Mouse (Mus musculus) mesoderm, embryonic 11.5 days (tissue): ENCODE data around the gene Aanat.

ENCODE experiments used
- DNase-seq: peaks from one replicate; pipeline ENCODE4 v3.0.0-alpha.2; 2012; ENCODE audit warnings: low read depth, low spot score

Aanat gene

GRCm38 (mm10) chr11:116574982-116575381 is 11.2 kb upstream of the Aanat start:
- DNase-seq: no peak

DNA sequence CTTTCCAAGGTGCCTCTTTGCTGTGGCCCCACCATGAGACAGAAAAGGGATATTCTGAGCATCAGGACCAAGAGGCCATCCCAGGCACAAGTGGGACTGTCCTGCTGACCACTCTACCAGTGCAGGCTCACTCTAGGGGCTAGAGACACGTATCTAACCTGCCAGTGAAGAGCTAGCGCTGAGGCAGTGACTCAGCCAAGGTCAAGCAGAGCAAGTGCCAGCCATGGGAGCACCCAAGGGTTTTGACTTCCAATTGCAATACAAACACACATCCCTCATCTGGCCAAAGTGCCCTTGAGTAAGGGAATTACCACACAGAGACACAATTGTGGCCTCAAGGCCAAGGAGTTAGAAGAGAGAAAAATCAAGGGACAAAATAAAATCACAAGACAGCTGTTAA is 10.8 kb upstream of the Aanat start:
- DNase-seq: no peak

GRCm38 (mm10) chr11:116579280-116579679 is 7.0 kb upstream of the Aanat start:
- no peak for DNase-seq

- no peak for DNase-seq
Measured at GRCm38 (mm10) chr11:116580031-116580652, 6.1 kb upstream of the Aanat start.

DNA sequence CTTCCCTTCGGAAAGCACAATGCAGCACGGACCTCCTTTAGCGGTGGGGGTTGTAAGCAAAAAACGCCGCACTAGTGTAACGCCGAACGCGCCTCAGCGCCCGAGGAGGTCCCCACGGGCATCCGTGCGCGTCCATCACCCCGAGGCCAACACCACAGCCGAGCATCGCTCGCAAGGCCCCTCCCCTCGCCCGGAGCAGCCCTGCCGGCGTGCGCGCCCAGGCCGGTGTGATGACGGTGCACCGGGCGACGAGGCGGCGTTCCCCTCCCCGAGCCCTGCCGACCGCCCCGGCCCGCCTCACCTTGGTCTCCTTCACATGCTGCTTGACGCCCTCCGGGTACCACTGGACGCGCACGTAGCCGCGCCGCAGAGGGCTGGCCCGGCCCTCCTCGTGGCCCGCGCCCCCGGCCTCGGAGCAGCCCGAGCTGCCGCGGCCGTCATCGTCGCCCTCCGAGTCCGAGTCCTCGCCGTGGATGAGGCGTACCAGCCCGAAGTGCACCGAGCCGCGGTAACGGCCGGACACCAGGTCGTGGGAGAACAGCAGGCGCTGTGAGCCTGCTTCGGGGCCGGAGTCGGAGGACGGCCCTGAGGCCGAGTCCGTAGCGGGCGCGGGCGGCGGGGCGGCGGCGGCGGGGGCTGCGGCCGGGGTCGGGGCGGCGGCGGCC is 5.4 kb upstream of the Aanat start:
- peak; percentile 64 for DNase-seq

DNA sequence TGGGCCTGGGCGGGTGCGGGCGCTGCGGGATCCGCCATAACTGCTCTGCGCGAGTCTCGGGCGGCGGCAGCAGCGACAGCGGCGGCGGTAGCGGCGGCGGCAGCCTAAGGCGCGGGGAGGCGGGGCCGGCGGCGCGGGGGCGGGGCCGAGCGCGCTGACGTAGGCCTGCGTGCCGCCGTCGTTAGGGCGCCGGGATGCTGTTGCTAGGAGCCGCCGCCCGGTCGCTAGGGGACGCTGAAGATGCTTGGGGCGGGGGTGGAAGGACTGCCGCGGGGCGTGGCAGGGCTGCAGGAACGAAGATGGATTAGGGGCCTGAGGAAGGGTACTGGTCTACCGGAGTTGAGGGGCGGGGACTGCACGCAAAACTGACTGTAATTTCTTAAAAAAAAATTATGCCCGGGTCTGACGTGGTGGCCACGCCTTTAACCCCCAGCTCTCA is 4.8 kb upstream of the Aanat start, which contains the start of gene Ube2o:
Gene Ube2o (minus strand): TSS at position 72 of the 439 bp plus-strand sequence.
- DNase-seq: peak; percentile 90

DNA sequence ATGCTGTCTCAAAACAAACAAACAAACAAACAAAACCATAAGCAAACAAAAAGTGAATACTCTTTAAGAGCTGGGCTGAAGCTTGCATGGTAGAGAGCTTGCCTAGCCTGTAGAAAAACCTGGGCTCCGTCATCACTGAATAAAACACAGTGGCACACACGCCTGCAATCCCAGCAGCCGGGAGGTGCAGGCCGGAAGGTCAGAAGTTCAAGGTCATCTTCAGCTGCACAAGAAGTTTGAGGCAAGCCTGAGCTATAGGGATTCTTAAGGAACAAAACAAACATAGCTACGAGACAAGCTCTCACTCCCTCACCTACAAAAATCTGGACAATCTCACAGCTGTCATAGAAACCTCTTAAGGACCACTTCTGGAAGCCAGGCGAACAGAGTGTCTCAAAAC is 550 bp upstream of the Aanat start:
- DNase-seq: no peak

DNA sequence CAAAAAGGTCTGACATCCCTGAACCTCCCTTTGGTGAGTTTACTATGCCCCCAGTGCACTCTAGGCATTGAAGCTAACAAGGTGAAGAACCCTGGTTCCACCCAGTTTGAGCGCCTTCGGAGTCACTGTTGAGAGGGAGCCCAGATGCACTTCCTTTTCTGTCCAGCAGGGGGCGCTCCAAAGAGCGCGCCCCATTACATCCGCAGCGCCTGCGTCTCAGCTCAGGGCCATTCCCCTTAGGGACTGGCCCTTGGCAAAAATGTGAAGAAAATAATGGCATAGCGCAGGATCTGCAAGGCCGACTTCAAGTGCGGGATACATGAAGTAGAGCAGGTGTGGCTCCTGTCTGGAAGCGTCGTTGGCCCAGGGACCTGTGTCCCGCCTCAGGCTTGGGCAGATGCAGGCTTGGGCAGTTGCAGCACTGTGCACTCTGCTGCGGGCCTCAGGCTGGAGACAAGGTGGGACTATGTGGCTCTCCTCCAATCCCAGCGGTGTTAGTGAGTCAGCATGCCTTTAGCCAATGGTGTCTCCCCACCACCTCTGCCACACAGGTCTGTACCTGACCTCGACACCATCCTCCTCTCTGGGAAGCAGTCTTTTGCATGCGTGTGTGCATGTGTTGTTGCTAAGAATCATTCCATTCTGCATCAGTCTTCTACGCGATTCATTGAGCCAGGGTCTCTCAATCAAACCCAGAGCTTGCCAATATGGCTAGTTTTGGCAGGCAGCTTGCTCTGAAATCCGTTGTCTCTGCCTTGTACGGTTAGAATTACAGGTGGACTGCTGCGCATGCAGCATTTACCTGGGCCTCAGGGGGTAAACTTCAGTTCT is 784 bp downstream of the Aanat start:
- DNase-seq: peak; percentile 84

- DNase-seq: peak; percentile 37
Measured at GRCm38 (mm10) chr11:116589020-116589531, 2.8 kb downstream of the Aanat start.

DNA sequence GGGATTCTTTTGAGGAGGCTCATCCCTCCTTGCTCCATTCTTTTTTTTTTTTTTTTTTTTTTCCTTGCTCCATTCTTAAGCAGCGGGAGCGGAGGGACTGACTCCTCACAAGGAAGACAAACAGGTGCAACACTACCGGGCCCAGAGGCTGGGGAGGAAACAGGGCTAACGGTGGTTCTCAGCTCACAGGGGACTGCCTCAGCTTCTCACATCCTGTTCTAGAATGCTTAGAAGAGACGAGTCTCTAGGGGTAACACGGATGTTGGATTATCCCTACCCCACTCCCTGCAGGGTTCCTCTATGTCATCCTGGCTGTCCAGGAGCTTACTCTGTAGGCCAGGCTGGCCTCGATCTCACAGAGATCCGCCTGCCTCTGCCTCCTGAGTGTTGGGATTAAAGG is 3.3 kb downstream of the Aanat start:
- DNase-seq: no peak

DNA sequence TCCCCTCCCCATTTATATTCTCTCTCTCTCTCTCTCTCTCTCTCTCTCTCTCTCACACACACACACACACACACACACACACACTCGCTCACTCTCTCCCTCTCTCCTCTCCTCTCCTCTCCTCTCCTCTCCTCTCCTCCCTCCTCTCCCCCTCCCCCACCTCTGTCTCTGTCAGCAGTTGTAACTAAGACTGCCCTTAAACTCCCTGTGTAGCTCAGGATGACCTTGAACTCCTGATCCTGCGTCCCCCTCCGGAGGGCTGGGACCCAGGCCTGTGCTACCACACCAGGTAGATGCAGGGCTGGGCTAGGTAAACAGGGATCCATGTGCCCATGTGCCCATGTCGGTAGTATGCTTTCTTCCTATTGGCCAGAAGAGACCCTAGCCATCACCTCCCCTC is 5.4 kb downstream of the Aanat start:
- no peak for DNase-seq

GRCm38 (mm10) chr11:116592428-116592827 is 6.2 kb downstream of the Aanat start:
- DNase-seq: peak; percentile 96

GRCm38 (mm10) chr11:116593345-116593744 is 7.1 kb downstream of the Aanat start:
- DNase-seq: no peak

GRCm38 (mm10) chr11:116596766-116597165 is 10.5 kb downstream of the Aanat start:
- DNase-seq: no peak

DNA sequence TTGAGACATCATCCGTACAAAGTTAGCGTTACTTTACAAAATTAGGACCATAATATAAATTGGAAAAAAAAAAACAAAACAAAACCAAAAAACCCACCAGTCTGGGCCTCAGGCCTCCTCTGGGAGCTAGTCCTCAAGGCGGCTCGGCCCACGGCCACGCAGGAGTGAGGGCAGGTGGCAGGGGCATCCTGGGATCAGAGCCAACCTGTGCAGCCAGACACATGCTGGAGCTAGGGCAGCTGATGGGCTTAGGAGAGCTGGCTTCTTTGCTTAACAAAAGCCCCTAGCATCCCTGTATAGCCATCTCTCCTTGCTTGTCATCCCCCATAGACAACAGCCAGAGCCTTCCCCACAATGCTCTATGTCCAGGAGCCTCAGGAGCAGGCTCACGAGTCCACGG is 12.0 kb downstream of the Aanat start:
- no peak for DNase-seq

GRCm38 (mm10) chr11:116599230-116599629 is 13.0 kb downstream of the Aanat start:
- no peak for DNase-seq

DNA sequence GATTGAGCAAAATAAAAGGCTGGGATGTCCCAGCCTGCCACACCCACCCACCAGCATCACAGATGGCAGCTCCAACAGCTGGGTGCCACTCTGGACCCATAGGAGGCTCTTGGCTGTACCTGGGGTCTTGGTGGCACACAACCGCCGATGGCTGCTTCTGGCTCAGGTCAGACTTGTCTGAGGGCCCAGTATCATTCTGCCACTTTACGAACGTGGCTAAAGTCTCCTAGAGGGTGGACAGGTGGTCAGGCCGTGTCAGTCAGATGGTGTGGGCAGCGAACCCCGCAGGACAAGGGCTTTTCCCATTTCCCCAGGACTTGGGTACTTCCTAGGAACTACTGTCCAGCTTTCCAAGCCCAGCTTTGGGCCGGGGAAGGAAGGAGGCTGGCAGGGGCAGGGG is 14.9 kb downstream of the Aanat start:
- DNase-seq: no peak

GRCm38 (mm10) chr11:116602043-116602442 is 15.8 kb downstream of the Aanat start:
- DNase-seq: no peak

DNA sequence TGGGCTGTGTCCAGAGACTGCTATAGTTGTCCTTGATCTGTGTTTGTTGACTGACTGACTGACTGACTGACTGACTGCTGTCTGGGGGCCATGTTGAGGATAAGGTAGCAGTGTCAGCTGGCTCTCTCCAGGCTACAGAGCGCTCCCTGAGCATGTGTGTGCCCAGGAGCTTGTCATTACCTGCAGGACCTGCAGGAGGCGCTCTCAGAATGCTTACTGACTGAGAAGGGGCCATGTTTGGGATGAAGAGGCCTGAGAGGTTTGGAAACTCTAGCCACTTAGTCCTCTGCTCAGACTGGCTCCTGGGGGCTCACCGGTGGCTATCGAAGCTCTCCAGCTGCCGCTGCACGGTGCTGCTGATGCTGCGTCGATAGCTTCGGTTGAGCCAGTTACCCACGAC is 17.1 kb downstream of the Aanat start:
- DNase-seq: no peak

DNA sequence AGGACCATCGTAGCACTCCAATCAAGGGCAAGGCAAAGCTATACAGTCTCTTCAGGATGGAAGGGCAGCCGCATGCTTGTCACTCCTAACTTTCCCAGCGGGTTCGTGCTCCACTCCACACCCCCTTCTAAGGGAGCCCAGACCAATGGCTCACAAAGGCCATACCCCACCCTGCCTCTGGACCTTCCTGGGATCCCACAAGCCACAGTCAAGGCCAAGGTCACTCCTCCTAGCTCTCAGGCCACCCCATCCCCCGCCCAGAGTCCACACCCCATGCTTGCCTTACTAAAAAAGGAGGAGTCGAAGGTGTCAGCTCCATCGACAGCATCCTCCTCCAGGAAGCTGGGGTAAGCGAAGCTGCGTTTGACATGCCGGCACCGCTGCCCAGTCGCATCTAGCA is 17.9 kb downstream of the Aanat start:
- no peak for DNase-seq

DNA sequence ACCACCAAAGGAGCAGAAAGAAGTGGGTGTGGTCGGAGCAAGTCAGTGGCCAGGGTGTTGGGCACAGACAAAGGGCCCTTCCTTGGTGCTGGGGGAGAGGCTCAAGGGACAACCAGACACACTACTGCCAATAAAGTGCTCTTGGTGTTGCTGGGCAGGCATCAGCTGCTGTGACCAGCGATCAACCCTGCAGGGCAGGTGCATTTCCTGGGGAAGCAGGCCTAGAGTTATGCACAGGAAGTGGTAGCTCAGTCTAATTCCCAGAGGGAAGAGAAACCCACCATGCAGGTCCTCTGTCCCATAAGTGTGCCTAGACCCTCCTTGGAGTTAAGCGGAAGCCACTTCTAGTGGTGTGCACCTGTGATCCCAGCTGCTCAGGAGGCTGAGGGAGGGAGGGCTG is 21.5 kb downstream of the Aanat start:
- no peak for DNase-seq

- no peak for DNase-seq
Measured at GRCm38 (mm10) chr11:116609965-116610630, 23.9 kb downstream of the Aanat start.
